Mouse (Mus musculus): Measurements from ENCODE around the gene Atg101. TPM values are rescaled to one million over a fixed set of nuclear protein-coding genes. Genes with fewer than 3 reads are reported as not detected.
"Not testable (repeated sequence)": the region's sequence is repeated elsewhere in the genome, so short reads cannot be mapped to it uniquely, and the experiment has no call there.

Atg101 gene
- polyA plus RNA-seq, 1 experiment, result 58.9 TPM

- DNase-seq (ENCODE audit: low read depth), result no peak
- TF ChIP-seq CTCF (IDR thresholded peaks at IDR 0.05; ENCODE audit: borderline replicate concordance, extremely low read depth, insufficient read depth, insufficient read length) (no peak), POLR2A (IDR thresholded peaks at IDR 0.05; ENCODE audit: borderline replicate concordance, extremely low read depth, insufficient read depth, insufficient read length, poor library complexity, severe bottlenecking) (no peak)
Measured at GRCm38 (mm10) chr15:101318889-101319765, 35.1 kb downstream of the Atg101 start.

- TF ChIP-seq POLR2A (IDR thresholded peaks at IDR 0.05; ENCODE audit: borderline replicate concordance, extremely low read depth, insufficient read depth, insufficient read length, poor library complexity, severe bottlenecking) (no peak), CTCF (IDR thresholded peaks at IDR 0.05; ENCODE audit: borderline replicate concordance, extremely low read depth, insufficient read depth, insufficient read length) (no peak)
- no peak for DNase-seq (ENCODE audit: low read depth)
Measured at GRCm38 (mm10) chr15:101320010-101320617, 36.0 kb downstream of the Atg101 start.

- DNase-seq (ENCODE audit: low read depth), result no peak
- TF ChIP-seq CTCF (IDR thresholded peaks at IDR 0.05; ENCODE audit: borderline replicate concordance, extremely low read depth, insufficient read depth, insufficient read length), result no peak
- TF ChIP-seq POLR2A (IDR thresholded peaks at IDR 0.05; ENCODE audit: borderline replicate concordance, extremely low read depth, insufficient read depth, insufficient read length, poor library complexity, severe bottlenecking), result no peak
Measured at GRCm38 (mm10) chr15:101320618-101321041, 36.6 kb downstream of the Atg101 start.

- no peak for TF ChIP-seq POLR2A (IDR thresholded peaks at IDR 0.05; ENCODE audit: borderline replicate concordance, extremely low read depth, insufficient read depth, insufficient read length, poor library complexity, severe bottlenecking)
- no peak for TF ChIP-seq CTCF (IDR thresholded peaks at IDR 0.05; ENCODE audit: borderline replicate concordance, extremely low read depth, insufficient read depth, insufficient read length)
Measured at GRCm38 (mm10) chr15:101321126-101321525, 37.1 kb downstream of the Atg101 start.

GRCm38 (mm10) chr15:101322106-101322505 lies 38.0 kb downstream of the Atg101 start:
- no peak for TF ChIP-seq CTCF (IDR thresholded peaks at IDR 0.05; ENCODE audit: borderline replicate concordance, extremely low read depth, insufficient read depth, insufficient read length)
- no peak for TF ChIP-seq POLR2A (IDR thresholded peaks at IDR 0.05; ENCODE audit: borderline replicate concordance, extremely low read depth, insufficient read depth, insufficient read length, poor library complexity, severe bottlenecking)
- DNase-seq (ENCODE audit: low read depth), result no peak

More at GRCm38 (mm10) chr15:101321126-101321525, 37.1 kb downstream of the Atg101 start:
- DNase-seq (ENCODE audit: low read depth), result no peak

GRCm38 (mm10) chr15:101322640-101323039 lies 38.6 kb downstream of the Atg101 start:
- TF ChIP-seq POLR2A (IDR thresholded peaks at IDR 0.05; ENCODE audit: borderline replicate concordance, extremely low read depth, insufficient read depth, insufficient read length, poor library complexity, severe bottlenecking) (no peak), CTCF (IDR thresholded peaks at IDR 0.05; ENCODE audit: borderline replicate concordance, extremely low read depth, insufficient read depth, insufficient read length) (no peak)
- no peak for DNase-seq (ENCODE audit: low read depth)

GRCm38 (mm10) chr15:101323511-101323910 lies 39.4 kb downstream of the Atg101 start:
- no peak for TF ChIP-seq POLR2A (IDR thresholded peaks at IDR 0.05; ENCODE audit: borderline replicate concordance, extremely low read depth, insufficient read depth, insufficient read length, poor library complexity, severe bottlenecking)
- no peak for TF ChIP-seq CTCF (IDR thresholded peaks at IDR 0.05; ENCODE audit: borderline replicate concordance, extremely low read depth, insufficient read depth, insufficient read length)
- no peak for DNase-seq (ENCODE audit: low read depth)

GRCm38 (mm10) chr15:101324409-101324808 lies 40.3 kb downstream of the Atg101 start:
- not testable (repeated sequence) for DNase-seq (ENCODE audit: low read depth)

GRCm38 (mm10) chr15:101325991-101326534 lies 42.0 kb downstream of the Atg101 start:
- DNase-seq (ENCODE audit: low read depth), result no peak

GRCm38 (mm10) chr15:101327282-101327681 lies 43.2 kb downstream of the Atg101 start:
- DNase-seq (ENCODE audit: low read depth), result peak; percentile 70
- no peak for TF ChIP-seq POLR2A (IDR thresholded peaks at IDR 0.05; ENCODE audit: borderline replicate concordance, extremely low read depth, insufficient read depth, insufficient read length, poor library complexity, severe bottlenecking)
- TF ChIP-seq CTCF (IDR thresholded peaks at IDR 0.05; ENCODE audit: borderline replicate concordance, extremely low read depth, insufficient read depth, insufficient read length), result peak; percentile 74

More at GRCm38 (mm10) chr15:101325991-101326534, 42.0 kb downstream of the Atg101 start:
- TF ChIP-seq POLR2A (IDR thresholded peaks at IDR 0.05; ENCODE audit: borderline replicate concordance, extremely low read depth, insufficient read depth, insufficient read length, poor library complexity, severe bottlenecking) (no peak), CTCF (IDR thresholded peaks at IDR 0.05; ENCODE audit: borderline replicate concordance, extremely low read depth, insufficient read depth, insufficient read length) (no peak)

GRCm38 (mm10) chr15:101328876-101329563 lies 44.9 kb downstream of the Atg101 start:
- TF ChIP-seq POLR2A (IDR thresholded peaks at IDR 0.05; ENCODE audit: borderline replicate concordance, extremely low read depth, insufficient read depth, insufficient read length, poor library complexity, severe bottlenecking), result no peak
- TF ChIP-seq CTCF (IDR thresholded peaks at IDR 0.05; ENCODE audit: borderline replicate concordance, extremely low read depth, insufficient read depth, insufficient read length), result no peak
- DNase-seq (ENCODE audit: low read depth), result no peak

Measured in brain, embryonic 14.5 days (tissue).